Mouse (Mus musculus) MEL (cell line): Measurements from ENCODE around the gene Il10.

ENCODE experiments used
- BHLHE40 ChIP-seq: IDR thresholded peaks from 2 replicates; pipeline ENCODE4 v1.6.1; 2012; ENCODE audit warnings: low read depth, mild to moderate bottlenecking, inconsistent platforms, low read length, improper control_type of control experiment, borderline replicate concordance
- CTCF ChIP-seq, 3 experiments: IDR thresholded peaks in 2 of 3; conservative IDR thresholded peaks in 1 of 3; 2 replicates each; pipeline ENCODE4 v1.5.1; 2011 to 2012; ENCODE audit warnings: low read length in 3 of 3, low read depth in 2 of 3, mild to moderate bottlenecking in 2 of 3, improper control_type of control experiment in 1 of 3, inconsistent platforms in 1 of 3, mixed read lengths in 1 of 3, moderate library complexity in 1 of 3; ENCODE audit not compliant: control insufficient read depth in 1 of 3, insufficient read depth in 1 of 3, poor library complexity in 1 of 3, severe bottlenecking in 1 of 3
- ETS1 ChIP-seq: IDR thresholded peaks from 2 replicates; pipeline ENCODE4 v1.6.1; 2012; ENCODE audit warnings: low read depth, mild to moderate bottlenecking, inconsistent platforms, low read length, improper control_type of control experiment, moderate library complexity
- GATA1 ChIP-seq: IDR thresholded peaks from 2 replicates; pipeline ENCODE4 v1.6.1; 2011; ENCODE audit warnings: low read depth, low read length, improper control_type of control experiment
- JUND ChIP-seq: IDR thresholded peaks from 2 replicates; pipeline ENCODE4 v1.6.1; 2011; ENCODE audit warnings: low read depth, mild to moderate bottlenecking, improper control_type of control experiment, low read length
- MAX ChIP-seq: IDR thresholded peaks from 2 replicates; pipeline ENCODE4 v1.6.1; 2011; ENCODE audit warnings: low read length, improper control_type of control experiment
- POLR2A ChIP-seq, 2 experiments: IDR thresholded peaks; 2 replicates each; pipeline ENCODE4 v1.6.1; 2011 to 2012; ENCODE audit warnings: low read length in 2 of 2, mild to moderate bottlenecking in 2 of 2, control low read depth in 1 of 2, improper control_type of control experiment in 1 of 2, low read depth in 1 of 2, moderate library complexity in 1 of 2; ENCODE audit not compliant: control insufficient read depth in 1 of 2, insufficient read depth in 1 of 2, poor library complexity in 1 of 2
- POLR2AphosphoS5 ChIP-seq: IDR thresholded peaks from 2 replicates; pipeline ENCODE4 v1.6.1; 2012; ENCODE audit warnings: low read depth, borderline replicate concordance, mild to moderate bottlenecking, inconsistent platforms, low read length, moderate library complexity, mixed read lengths
- SIN3A ChIP-seq: IDR thresholded peaks from 2 replicates; pipeline ENCODE4 v1.6.1; 2012; ENCODE audit warnings: low read length, improper control_type of control experiment, inconsistent platforms
- TBP ChIP-seq: IDR thresholded peaks from 2 replicates; pipeline ENCODE4 v1.8.0; 2011; ENCODE audit warnings: low read depth, low read length, improper control_type of control experiment
- USF1 ChIP-seq: IDR thresholded peaks from 2 replicates; pipeline ENCODE4 v1.6.1; 2014; ENCODE audit warnings: low read depth, mild to moderate bottlenecking, inconsistent platforms, low read length, improper control_type of control experiment, moderate library complexity
- ZC3H11A ChIP-seq: IDR thresholded peaks from 2 replicates; pipeline ENCODE4 v1.6.1; 2012; ENCODE audit warnings: low read depth, mild to moderate bottlenecking, inconsistent platforms, low read length, improper control_type of control experiment
- ZKSCAN1 ChIP-seq: IDR thresholded peaks from 2 replicates; pipeline ENCODE4 v1.6.1; 2012; ENCODE audit warnings: low read depth, mild to moderate bottlenecking, inconsistent platforms, low read length, improper control_type of control experiment, moderate library complexity

- TF ChIP-seq CTCF (IDR thresholded peaks at IDR 0.05 in 2 of 3, conservative IDR thresholded peaks at IDR 0.05 in 1 of 3; ENCODE audit: control insufficient read depth in 1 of 3, insufficient read depth in 1 of 3, low read depth in 2 of 3, low read length in 3 of 3, poor library complexity in 1 of 3, severe bottlenecking in 1 of 3) (no peak), BHLHE40 (no peak), SIN3A (no peak), MAX (no peak), ZC3H11A (no peak), ZKSCAN1 (no peak), JUND (no peak), POLR2AphosphoS5 (no peak), POLR2A (IDR thresholded peaks at IDR 0.05; ENCODE audit: control insufficient read depth in 1 of 2, insufficient read depth in 1 of 2, low read depth in 1 of 2, low read length in 2 of 2, poor library complexity in 1 of 2) (no peak), GATA1 (no peak), TBP (no peak), ETS1 (no peak), USF1 (no peak)
These were observed 40.2 kb downstream of the Il10 start for GRCm38 (mm10) chr1:131059841-131060240.
